Mouse (Mus musculus) retina, postnatal 7 days (tissue): ENCODE measurements at regions not wholly inside any gene's neighbourhood (a gene's known extent, or its start where the extent isn't known, plus 50 kb on each side); places are given as distances from the start of the nearest gene placed in this dataset.
A peak's percentile ranks its signal among the peaks of the same experiment; 100 is the strongest.

Experiments used
- DNase-seq: peaks from one replicate; pipeline ENCODE4 v3.0.0-alpha.2; 2012; ENCODE audit warnings: low read depth, low spot score

DNA sequence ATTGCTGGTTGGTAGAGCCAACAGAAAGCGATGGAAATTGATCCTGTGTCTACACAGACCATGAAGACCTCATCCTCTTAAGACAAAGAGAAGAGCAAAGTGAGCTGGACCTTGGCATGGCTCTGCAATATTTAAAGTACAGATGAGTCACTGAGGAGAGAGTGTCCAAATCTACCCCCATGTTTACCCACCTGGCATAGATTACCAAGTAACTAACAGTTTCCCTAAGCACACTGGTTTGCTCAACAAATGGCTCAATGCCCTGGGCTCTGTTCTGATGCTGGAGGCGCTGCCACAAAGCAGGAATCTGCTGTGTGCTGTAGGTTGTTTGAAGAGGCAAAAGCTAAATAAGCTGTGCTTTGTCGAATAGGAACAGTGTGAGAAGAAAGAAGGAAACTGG is 345.0 kb upstream of the Gm10131 start:
- DNase-seq = no peak

DNA sequence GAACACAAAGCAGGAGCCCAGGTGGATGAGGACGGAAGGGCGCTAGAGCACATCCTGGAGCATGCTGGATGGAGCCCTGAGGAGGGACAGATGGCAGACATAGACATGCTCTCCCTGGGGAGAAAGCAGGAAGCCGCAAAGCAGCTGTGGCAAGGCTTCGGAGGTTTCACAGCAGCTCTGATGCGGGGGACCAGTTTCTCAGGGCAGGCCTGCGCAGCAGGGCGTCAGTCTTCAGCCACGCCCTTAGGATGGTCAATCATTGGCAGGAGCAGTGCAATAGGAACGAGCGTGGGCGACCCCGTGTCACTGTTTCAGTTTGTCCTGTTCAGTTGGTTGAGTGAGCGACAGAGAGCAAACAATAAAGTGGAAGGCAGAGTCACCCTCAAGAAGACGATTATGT is 343.8 kb upstream of the Gm10131 start:
- no peak for DNase-seq

DNA sequence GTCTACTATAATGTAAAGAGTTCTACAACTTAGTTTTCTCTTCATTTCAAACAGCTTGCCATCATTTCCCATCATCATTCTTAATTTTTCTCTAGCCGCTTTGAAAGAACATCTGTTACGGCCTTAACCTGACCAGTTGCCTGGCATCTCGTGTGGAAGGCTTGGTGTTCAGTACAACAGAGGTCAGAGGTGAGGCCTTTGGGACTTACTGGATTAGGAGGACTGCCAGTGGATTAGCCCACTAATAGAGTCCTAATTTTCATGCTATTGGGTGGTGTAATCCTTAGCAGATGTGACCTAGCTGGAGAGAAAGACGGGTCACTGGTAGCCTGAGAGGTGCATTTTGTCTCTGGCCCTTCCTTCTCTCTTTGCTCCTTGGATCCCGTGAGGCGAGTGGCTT is 341.3 kb upstream of the Gm10131 start:
- peak; percentile 38 for DNase-seq

DNA sequence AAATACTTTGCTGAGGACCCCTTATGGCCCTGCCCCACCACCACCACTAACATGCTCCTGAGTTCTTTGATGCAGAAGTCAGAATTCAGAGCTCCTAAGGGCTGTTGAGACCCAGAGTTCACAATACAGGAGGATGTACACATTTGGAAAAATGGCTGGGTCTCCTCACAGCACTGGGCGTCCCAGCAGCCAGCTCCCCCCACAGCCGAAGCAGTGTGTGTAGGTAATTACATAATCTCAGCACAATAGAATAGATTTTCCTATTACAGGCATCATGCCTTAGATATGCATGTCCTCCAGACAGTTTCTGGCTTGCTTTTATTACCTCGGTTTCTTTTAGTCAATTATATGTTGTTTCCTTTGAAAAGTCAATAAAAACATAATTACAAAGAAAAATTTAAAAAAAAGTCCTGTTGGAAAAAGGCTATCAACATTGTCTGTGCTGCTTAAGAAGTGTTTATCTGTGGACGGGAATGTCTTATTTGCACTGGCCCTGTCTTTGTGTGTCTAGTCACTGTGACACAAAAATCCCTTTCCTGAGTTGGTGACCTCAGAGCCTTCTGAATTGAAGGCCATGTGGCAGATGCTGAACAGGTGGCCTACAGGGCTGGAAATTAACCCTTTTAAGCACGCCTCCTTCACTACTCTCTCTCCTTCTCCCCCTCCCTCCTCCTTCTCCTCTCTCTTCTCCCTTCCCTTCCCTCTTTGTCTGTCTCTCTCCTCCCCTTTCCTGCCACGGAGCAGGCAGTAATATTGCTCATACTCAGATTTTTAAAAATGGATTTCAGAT is 339.9 kb upstream of the Gm10131 start:
- DNase-seq = no peak

DNA sequence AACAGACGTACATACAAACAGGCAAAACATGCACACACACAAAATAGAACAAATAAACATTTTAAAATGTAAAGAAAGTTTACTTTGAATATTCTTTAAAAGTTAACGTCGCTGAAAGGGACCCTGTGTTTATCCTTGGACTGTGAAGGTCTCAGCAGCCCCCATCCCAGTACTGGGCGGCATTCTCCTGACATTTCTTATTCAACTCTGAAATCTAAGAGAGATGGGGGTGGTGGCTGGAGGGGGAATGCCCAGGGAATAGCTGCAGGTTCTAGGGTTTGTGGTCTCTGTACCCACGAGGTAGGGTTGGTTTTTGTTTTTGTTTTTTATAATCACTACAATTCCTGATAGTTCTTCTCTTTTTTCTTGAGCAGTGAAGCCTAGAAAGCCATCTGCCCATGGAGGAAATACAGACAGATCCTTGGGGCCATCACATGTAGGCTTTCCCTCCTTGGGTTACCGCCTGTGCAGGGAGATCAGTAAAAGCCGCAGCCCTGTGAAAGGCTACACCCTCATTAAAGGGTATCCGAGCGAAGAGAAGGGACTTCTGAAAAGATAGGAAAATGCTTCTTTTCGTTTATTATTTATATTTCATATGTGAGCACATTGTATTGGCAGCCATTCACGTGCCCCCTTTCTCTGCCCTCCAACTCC is 338.0 kb upstream of the Gm10131 start:
- no peak for DNase-seq

DNA sequence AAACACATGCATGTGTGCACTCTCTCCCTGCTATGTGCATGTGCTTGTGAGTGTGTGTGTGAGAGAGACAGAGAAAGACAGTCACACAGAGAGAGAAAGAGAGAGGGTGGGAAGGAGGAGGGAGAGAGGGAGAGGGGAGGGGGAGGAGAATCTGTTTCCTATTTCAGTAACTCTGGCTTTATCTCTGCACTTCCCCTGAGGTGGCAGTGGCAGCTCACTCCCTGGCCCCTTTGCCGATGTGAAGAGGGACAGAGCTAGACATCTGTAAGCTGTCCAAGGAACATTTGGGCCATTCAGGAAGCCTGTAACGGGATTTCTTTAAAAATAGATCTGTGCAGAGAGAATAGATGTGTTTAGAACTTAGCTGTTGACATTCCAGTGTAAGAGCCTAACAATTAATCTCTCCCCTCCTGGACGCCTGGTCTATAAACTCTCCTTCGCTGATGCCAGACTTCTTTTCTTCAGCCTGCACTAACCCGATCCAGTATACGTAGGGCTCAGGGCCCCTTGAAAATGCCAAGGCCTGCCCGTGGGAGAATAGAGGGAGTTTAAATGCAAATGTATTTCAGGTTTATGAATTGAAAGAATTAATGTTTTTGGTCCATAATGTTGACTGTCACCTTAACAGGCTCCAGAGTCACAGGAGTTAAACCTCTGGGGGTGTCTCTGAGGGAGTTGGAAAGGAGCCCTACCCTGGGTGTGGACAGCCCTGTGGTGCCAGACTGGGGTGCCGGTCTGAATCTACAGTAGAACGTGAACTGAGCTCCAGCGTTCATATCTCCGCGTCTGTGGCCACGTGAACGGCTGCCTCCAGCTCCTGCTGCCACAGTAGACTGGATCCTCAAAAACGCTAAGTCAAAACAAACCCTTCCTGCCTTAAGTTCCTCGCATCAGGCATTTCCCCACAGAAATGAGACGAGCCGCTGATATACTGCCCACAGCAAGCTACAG is 336.6 kb upstream of the Gm10131 start:
- DNase-seq = no peak

DNA sequence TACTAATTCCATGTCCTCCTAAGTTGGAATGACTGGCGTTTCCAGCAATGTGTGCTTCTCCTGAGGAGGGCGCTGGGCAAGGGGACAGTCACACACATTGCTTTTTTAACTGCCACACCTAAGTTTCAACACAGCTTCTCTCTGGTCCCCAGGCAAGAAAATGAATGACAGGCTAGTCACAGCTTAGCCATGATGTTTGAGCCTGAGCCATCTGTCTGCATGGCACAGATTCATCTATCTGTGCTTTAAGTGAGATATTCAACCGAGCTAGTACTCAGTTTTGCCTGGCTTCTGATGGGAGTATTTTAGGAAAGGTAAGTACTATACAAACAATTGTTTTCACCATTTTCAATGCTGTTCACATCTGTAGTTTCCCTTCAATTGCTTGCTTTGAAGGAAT is 331.2 kb upstream of the Gm10131 start:
- DNase-seq = no peak

DNA sequence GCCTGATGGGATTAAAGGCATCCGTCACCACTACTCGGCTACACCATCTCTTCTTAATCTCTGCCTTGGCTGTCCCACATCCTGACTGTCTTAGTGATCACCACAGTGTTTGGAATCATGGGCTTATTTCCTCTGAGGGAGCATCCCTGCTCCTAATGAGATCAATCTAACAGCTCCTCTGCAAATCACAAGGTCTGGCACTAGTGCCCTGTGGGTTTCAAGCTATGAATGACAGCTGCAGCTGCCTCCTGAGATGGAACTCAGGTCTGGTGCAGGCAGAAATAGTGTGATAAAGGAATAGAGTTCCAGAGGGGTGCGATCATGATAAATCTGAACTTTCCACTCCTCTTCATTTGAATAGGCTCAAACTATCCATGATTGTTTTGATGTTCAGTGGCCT is 330.2 kb upstream of the Gm10131 start:
- no peak for DNase-seq

DNA sequence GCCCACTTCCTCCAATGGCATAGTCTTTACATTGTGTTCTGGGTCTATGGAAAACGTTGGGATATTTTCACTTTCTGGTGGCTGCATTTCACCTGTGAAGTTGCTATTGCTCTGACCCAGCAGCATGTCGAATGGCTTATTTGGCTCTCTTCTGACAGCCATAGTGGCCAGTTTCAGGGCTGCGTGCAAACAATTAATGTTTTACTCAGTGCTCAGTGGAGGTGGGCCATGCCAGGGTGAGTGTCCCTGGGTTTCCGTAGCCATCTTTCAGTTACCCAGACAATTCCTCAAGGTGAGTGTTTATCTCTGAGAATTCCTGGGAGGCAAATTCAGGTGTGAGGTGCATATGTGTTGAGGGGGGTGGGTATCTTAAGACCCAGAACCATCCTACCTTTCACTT is 329.2 kb upstream of the Gm10131 start:
- DNase-seq = no peak

DNA sequence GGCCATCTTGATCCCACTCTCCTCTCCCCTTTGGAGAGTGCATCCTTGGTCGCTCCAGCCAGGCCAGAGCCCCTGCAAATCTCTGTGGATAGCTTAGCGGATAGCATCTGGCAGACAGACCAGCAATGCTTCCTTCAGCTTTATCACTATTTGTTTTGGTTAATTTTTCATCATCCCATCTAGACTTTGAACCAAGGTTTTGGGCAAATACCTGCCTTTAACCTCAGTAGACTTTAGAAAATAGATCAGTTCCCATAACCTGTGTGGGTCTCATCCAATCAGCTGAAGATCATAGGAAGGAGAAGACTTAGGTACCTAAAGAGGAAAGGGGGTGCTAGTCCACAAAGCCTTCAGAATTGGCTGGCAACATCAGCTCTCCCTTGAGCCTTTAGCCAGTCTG is 327.2 kb upstream of the Gm10131 start:
- no peak for DNase-seq

DNA sequence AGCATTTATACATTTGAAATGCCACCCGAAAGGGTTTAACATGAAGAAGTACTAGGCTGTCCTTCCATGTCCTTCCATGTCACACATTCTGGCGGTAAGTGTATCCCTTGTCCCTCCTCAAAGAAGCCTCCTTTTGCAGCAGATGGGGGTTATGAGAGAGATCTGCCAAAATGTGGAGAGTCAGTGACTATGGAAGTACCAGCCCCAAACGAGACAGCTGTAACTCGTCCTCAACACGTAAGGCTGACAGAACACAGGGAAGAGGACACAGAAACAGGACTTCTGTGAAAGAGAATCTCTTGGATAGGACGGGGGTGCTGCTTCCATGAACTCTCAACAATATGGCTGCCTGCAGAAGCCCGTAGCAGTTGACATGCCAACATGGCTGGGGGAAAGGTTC is 320.4 kb upstream of the Gm10131 start:
- DNase-seq = no peak

DNA sequence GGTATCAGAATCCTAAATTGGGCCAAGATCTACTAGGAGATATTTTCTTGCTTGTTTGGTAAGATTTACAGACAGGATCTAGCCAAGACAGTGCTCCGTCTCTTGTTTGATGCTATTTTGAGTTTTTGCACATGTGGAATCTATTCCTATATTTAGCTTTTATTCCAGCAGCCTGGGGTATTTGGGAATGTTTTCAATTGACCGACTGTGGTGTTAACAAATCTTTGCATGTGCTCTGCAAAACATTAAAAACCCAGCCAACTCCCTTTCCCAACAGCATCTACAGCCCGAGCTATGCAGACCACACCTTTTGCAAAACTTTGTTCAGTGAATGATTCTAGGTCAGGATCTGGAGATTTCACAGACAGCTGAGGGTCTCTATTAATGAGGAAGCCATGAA is 317.7 kb upstream of the Gm10131 start:
- DNase-seq = no peak

DNA sequence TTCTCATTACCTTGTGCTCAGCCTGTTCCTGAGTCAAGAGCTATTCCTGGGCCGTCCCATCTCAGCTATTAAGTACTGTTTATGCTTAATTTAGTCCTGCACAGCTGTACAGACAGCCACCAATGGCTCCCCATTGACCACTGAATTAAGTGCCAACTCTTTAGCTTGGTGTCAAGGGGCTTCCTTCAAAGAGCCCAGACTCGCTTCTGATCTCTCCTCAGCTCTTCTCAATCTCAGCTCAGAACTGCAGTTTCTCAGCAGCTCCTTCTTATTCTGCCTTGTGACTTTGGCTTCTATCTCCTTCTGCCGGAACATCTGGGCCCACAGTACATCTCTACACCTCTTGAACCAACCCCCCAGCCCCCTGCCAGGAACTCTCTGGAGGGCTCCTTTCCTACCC is 290.0 kb upstream of the Gm10131 start:
- DNase-seq = no peak

DNA sequence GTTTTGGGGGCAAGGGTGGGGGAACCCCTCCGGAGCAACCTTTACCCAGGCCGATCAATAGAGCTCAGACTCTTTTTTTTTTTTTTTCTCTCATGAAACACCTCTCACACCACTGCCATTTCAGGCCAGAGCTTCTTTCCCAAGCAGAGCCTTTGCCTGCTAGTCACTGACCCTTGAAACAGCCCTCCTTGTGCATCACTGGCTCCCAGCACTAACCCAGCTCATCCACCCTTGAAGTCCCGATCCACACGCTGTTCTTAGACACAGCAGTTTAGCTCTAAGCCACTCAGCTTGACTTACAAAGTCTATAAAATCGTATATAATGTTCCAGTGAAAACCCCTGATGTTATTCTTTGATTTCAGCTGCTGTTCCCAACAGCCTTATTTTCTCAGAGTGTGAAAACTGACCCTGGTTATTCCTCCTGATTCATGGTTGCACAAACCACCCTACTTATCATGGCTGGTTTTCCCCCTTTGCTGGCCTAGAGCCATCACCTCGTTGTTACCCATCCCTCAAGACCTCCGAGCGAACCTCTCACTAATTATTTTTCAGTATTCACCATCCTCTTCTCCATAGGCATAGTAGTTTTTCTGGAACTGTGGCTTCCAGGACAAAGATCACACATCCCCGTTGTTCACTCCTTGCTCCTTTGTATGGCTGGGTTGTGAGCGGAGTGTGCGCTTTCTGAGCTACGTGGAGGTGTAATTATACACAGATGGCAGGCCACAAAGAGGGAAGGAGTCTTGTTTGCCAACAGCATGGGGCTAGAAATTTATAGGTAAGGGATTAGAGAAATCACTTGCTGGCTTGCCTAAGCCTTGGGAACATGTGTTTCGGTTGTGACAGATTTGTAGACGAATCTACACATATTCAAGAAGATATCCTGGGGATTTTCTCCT is 287.6 kb upstream of the Gm10131 start:
- no peak for DNase-seq

DNA sequence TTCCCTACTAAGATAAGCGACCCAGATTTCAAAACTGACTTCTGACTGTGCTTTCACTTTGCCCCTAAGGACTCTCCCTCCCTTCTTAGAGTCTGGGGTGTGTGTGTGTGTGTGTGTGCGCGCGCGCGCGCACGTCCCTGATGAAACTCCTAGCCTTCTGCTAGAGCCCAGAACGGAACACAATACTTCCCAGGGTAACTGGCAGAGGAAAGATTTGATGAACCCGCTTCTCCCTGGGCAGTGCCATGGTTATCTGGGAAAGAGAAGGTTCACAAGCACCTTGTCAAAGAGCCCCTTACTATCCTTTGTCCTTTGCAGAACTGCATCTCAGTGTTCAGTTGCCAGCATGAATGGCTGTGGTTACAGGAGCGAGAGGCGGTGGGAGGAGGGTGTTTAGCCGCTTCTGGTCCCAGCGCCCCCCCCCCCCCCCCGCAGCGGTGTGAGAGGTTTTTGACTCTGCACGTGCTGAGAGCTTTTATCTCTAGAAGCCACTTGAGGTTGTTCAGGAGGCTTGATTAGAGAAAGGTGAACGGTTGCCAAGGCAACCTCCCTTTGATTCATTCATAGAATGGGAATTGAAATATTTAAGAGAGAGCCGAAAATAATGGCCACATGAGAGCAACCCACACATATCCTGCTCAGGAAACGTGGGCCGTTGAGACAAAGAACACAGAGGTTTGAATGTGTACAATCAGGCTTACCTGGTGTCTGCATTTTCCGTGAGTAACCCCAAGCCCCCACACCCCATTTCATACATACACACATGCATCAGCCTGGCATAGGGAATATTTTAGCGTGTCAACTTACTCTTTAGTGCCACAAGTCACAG is 286.3 kb upstream of the Gm10131 start:
- DNase-seq = no peak

DNA sequence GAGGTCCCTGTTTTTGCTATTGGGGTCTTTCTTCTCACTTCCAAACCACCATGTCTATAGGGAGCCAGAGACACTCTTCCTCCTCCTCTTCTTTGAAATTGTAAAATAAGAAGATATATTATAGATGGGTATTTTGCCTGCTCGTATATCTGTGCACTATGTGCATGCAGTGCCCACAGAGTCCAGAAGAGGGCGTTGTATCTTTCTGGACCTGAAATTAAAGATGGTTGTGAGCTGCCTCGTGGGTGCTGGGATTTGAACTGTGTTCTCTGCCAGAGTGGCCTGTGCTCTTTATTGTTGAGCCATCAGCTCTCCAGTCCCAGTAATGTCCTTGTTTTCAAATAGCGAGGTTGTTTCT is 285.7 kb upstream of the Gm10131 start:
- DNase-seq = no peak

DNA sequence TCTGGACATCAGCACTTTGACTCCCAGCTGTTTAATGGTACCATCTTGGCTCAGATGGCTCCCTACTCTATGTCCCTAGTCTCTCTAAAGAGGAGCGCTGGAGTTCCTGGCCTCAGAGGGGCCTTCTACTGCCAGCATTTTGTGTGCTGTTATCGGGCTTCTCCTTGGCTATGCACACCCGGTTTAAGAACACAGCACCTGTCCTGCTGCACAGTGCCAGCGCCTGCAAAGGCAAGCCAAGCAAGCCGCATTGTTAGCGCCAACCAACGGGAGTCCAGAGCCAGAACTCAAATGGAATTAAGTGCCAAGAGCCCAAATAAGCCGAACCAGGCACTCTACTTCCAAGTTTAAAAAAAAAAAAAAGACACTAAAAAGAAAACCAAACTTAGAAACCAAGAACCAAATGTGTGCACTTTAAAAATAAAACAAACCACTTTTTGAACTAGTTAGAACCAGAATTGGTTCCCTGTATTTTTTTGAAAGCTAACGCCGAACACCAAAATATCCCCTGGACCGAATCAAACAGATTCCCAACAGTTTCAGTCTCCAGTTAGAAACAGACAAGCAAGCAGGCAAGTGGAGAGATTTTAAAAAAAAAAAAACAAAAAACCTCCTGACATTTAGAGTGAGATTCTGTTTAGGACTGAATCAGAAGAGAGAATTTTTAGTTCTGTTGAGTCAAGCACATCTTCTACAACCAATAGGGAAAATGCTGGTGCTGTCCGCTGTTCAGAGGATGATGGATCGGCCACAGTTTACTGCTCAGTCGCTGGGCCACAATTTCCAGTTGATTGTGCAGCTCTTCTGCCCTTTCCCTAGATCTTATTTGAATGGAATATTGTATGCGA is 281.7 kb upstream of the Gm10131 start:
- DNase-seq = no peak

DNA sequence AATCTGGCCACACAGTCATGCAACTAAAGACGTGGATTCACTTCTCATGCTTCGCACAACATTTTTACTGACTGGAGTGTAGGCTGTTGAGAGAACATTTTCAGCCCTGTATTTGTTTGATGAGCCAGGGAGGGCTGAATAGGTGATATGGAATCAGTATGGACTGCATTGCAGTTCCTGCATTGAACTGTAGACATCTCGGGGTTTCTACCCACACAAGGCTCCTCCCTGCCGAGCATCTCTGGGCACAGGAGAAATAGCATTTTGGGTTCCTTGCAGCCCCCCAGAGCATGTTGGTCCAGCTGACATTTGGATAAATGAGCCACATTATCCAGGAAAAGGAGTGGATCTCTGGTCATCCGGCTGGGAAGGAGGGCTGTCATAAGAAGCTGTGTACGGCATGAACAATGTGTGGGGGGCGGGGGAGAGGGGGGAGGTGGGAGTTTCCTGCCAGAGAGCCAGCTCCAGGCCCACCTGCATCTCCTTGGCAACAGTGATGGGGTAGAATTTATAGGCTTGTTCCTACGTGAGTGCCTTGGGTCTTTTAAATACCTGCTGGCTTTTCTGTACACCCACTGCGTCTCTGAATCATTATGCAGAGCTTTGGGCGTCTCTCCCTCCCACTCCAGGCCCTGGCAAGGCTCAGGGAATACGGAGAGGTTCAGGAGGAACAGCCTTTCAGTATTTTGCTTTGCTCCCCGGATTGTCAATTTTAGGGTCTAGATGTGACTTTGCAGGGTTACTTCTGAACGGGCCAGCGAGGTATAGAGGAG is 280.9 kb upstream of the Gm10131 start:
- no peak for DNase-seq
